18 mouse cellular contexts compared by ENCODE assay signal in the genomic region with DNA sequence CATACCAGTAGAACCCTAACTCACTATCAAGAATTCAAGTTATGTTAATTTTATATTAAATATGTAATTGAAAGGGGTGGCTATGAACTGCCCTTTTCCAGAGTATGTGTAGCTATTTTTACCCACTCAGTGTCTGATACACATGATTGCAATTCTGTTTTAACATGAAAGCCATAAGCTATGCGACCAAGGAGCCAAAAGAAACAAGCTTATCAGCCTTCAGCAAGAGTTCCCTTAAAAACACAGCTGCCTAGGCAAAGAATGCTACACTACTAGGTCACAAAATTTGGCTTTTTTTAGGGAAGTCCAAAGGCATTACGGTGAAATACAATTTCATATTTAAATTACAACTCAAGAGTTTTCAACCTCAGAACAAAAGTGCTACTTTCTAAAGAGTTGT. TPM values are rescaled to one million over a fixed set of nuclear protein-coding genes. Genes with fewer than 3 reads are reported as not detected.
DNase-seq lines count a peak whose midpoint lies in the region; ATAC-seq and TF ChIP-seq lines count a peak whose summit lies in the region.
"Had no signal": no experiment of that assay in that cellular context is flagged by ENCODE, and none has a peak within 500 bp of the region (broad histone marks: within the 10 kb centered on the region; RNA-seq: fewer than 3 reads in every experiment).

No protein-coding gene starts in this region.

- no peaks in the 10 kb centered on the region for H3K9me3 ChIP-seq in heart, embryonic 12.5 days (replicated peaks)
- no peaks in the 10 kb centered on the region for H3K9me3 ChIP-seq in heart, embryonic 10.5 days
- H3K9me3 ChIP-seq in heart, postnatal 0 days (replicated peaks; ENCODE audit: control insufficient read depth, low read length), result no peaks in the 10 kb centered on the region
- H3K9me3 ChIP-seq in lung, postnatal 0 days (ENCODE audit: low read length), result no peaks in the 10 kb centered on the region
- H3K9me3 ChIP-seq in liver, embryonic 12.5 days (replicated peaks), result no peaks in the 10 kb centered on the region
- H3K9me3 ChIP-seq: forebrain, embryonic 13.5 days; intestine, embryonic 15.5 days had no signal

- H3K27ac ChIP-seq in heart, embryonic 12.5 days (ENCODE audit: poor library complexity, severe bottlenecking), result peak overlapping the region; percentile 82
- no peak overlapping the region for H3K27ac ChIP-seq in heart, embryonic 10.5 days
- peak overlapping the region; percentile 49 for H3K27ac ChIP-seq in heart, postnatal 0 days (ENCODE audit: low read depth)
- H3K27ac ChIP-seq in lung, postnatal 0 days (ENCODE audit: low read length), result no peak overlapping the region
- H3K27ac ChIP-seq in liver, embryonic 12.5 days, result no peak overlapping the region
- H3K27ac ChIP-seq: forebrain, embryonic 13.5 days; hindbrain, embryonic 14.5 days; intestine, embryonic 15.5 days had no signal

- TF ChIP-seq CTCF in heart, postnatal 0 days (IDR thresholded peaks at IDR 0.05; ENCODE audit: low read depth), result no peak
- no peak for TF ChIP-seq CTCF in lung, postnatal 0 days (IDR thresholded peaks at IDR 0.05)

- peaks cover 7% of the 10 kb centered on the region; the same call in 1 of the 2 replicates for H3K36me3 ChIP-seq in heart, embryonic 12.5 days
- H3K36me3 ChIP-seq in heart, embryonic 10.5 days, result peaks cover 9% of the 10 kb centered on the region; the same call in 1 of the 2 replicates
- H3K36me3 ChIP-seq in heart, postnatal 0 days (replicated peaks; ENCODE audit: control insufficient read depth, insufficient read depth, low read length), result peaks cover 8% of the 10 kb centered on the region
- H3K36me3 ChIP-seq in lung, postnatal 0 days (ENCODE audit: insufficient read depth, low read length), result 0 out of 2 replicates have a peak, but pooled peaks cover 6% of the 10 kb centered on the region
- H3K36me3 ChIP-seq in liver, embryonic 12.5 days, result peaks cover 53% of the 10 kb centered on the region
- H3K36me3 ChIP-seq: intestine, embryonic 15.5 days had no signal

- 38% methylated on average over 2 of the region's 2 CpGs for WGBS in heart, embryonic 12.5 days
- 55% methylated on average over 2 of the region's 2 CpGs for WGBS in heart, embryonic 10.5 days
- WGBS in heart, postnatal 0 days, result 23% methylated on average over 2 of the region's 2 CpGs
- WGBS in lung, postnatal 0 days, result 64% methylated on average over 2 of the region's 2 CpGs
- 59% methylated on average over 2 of the region's 2 CpGs for WGBS in liver, embryonic 12.5 days (ENCODE audit: insufficient replicate concordance)

- intact Hi-C loops in heart, postnatal 14 days (cut with DNase I), result no loop called here

- no peak for ATAC-seq in heart, embryonic 12.5 days (ENCODE audit: insufficient number of reproducible peaks, low FRiP score)
- ATAC-seq in heart, postnatal 0 days (ENCODE audit: insufficient read depth, low read depth), result no peak
- ATAC-seq in lung, postnatal 0 days, result no peak
- no peak for ATAC-seq in liver, embryonic 12.5 days
- ATAC-seq: forebrain, embryonic 13.5 days; forebrain, postnatal 0 days; intestine, embryonic 15.5 days had no signal

- H3K4me2 ChIP-seq in heart, embryonic 12.5 days, result no peak overlapping the region
- H3K4me2 ChIP-seq in heart, postnatal 0 days (ENCODE audit: low read depth, low read length), result no peak overlapping the region
- no peak overlapping the region for H3K4me2 ChIP-seq in lung, postnatal 0 days (replicated peaks; ENCODE audit: low read depth, low read length)
- no peak overlapping the region for H3K4me2 ChIP-seq in liver, embryonic 12.5 days
- H3K4me2 ChIP-seq: forebrain, embryonic 13.5 days; hindbrain, embryonic 14.5 days; intestine, embryonic 15.5 days had no signal

- no peak overlapping the region for H3K9ac ChIP-seq in heart, embryonic 12.5 days
- 0 out of 2 replicates have a peak overlapping the region, but pooled peaks have one; percentile 14 for H3K9ac ChIP-seq in heart, postnatal 0 days (replicated peaks; ENCODE audit: low read depth, low read length)
- H3K9ac ChIP-seq in lung, postnatal 0 days (replicated peaks; ENCODE audit: low read depth), result no peak overlapping the region
- H3K9ac ChIP-seq in liver, embryonic 12.5 days, result no peak overlapping the region
- H3K9ac ChIP-seq: forebrain, embryonic 13.5 days; forebrain, postnatal 0 days; hindbrain, embryonic 14.5 days; intestine, embryonic 15.5 days had no signal

- no peak for TF ChIP-seq EP300 in heart, postnatal 0 days (IDR thresholded peaks at IDR 0.05; ENCODE audit: low read depth)
- no peak for TF ChIP-seq EP300 in lung, postnatal 0 days (IDR thresholded peaks at IDR 0.05)

- H3K27me3 ChIP-seq in heart, embryonic 12.5 days (replicated peaks), result no peaks in the 10 kb centered on the region
- no peaks in the 10 kb centered on the region for H3K27me3 ChIP-seq in heart, embryonic 10.5 days (ENCODE audit: insufficient read depth, poor library complexity, severe bottlenecking)
- no peaks in the 10 kb centered on the region for H3K27me3 ChIP-seq in heart, postnatal 0 days (ENCODE audit: control insufficient read depth, insufficient read depth, low read length)
- no peaks in the 10 kb centered on the region for H3K27me3 ChIP-seq in lung, postnatal 0 days (replicated peaks; ENCODE audit: insufficient read depth, low read length)
- no peaks in the 10 kb centered on the region for H3K27me3 ChIP-seq in liver, embryonic 12.5 days (replicated peaks)
- H3K27me3 ChIP-seq: CH12.LX; forebrain, embryonic 13.5 days; intestine, embryonic 15.5 days had no signal

- DNase-seq in heart, embryonic 10.5 days (ENCODE audit: low spot score), result no peak
- DNase-seq in heart, postnatal 0 days (ENCODE audit: low spot score), result peak; percentile 35
- DNase-seq in heart, postnatal 14 days, result no peak
- DNase-seq in lung, postnatal 0 days (ENCODE audit: low spot score), result peak; percentile 8
- no peak for DNase-seq in lung, adult 18-20 months
- DNase-seq: adrenal gland, adult 8-10 months; adrenal gland, postnatal 36 days; cerebellum, adult 2 months; cerebellum, postnatal 10 days; forebrain, postnatal 0 days; gastrocnemius, postnatal 14 days; kidney, adult 18-20 months had no signal

- H3K4me3 ChIP-seq in heart, embryonic 12.5 days, result no peak overlapping the region
- no peak overlapping the region for H3K4me3 ChIP-seq in heart, embryonic 10.5 days
- no peak overlapping the region for H3K4me3 ChIP-seq in heart, postnatal 0 days (ENCODE audit: low read depth, low read length)
- H3K4me3 ChIP-seq in lung, postnatal 0 days (ENCODE audit: low read depth, low read length), result no peak overlapping the region
- no peak overlapping the region for H3K4me3 ChIP-seq in liver, embryonic 12.5 days
- H3K4me3 ChIP-seq: forebrain, embryonic 13.5 days; intestine, embryonic 15.5 days had no signal

- peaks cover 16% of the 10 kb centered on the region for H3K4me1 ChIP-seq in heart, embryonic 12.5 days (replicated peaks)
- 0 out of 2 replicates have a peak, but pooled peaks cover 4% of the 10 kb centered on the region for H3K4me1 ChIP-seq in heart, embryonic 10.5 days
- peaks cover 7% of the 10 kb centered on the region for H3K4me1 ChIP-seq in heart, postnatal 0 days (ENCODE audit: control insufficient read depth, insufficient read depth)
- no peaks in the 10 kb centered on the region for H3K4me1 ChIP-seq in lung, postnatal 0 days (ENCODE audit: insufficient read depth, low read depth, low read length)
- H3K4me1 ChIP-seq in liver, embryonic 12.5 days, result no peaks in the 10 kb centered on the region
- H3K4me1 ChIP-seq: forebrain, embryonic 13.5 days; intestine, embryonic 15.5 days had no signal

RNA-seq across cellular contexts. Expression of a gene that starts 47.2 kb away (rescaled TPM):
- 11.7 and 12.1 TPM in 2 replicates for polyA plus RNA-seq in heart, embryonic 12.5 days (2016; fragmentation: Nextera tagmentation; extraction: Ambion mirVana)
- polyA plus RNA-seq in heart, embryonic 10.5 days (2016; fragmentation: Nextera tagmentation; extraction: Ambion mirVana), result 4.4 and 9.3 TPM in 2 replicates
- total RNA-seq in heart, postnatal 0 days (2014; rRNA removed; ENCODE audit: low replicate concordance), result 12.8 and 15.0 TPM in 2 replicates
- polyA plus RNA-seq in heart, postnatal 0 days (2015; fragmentation: Nextera tagmentation; extraction: Ambion mirVana), result 5.3 and 5.6 TPM in 2 replicates
- total RNA-seq in heart, postnatal 14 days (2021), result 1 to 10 TPM; 6.9 to 9.7 TPM
- 20.0 and 20.2 TPM in 2 replicates for polyA plus RNA-seq in lung, postnatal 0 days (2015; fragmentation: Nextera tagmentation; extraction: Ambion mirVana)
- polyA plus RNA-seq in liver, embryonic 12.5 days (2016; fragmentation: Nextera tagmentation; extraction: Ambion mirVana), result 3.9 and 4.5 TPM in 2 replicates

Comparison
In these comparisons a context has a peak if more than half of its experiments do, and no peak if none do; other contexts are left out.
1. H3K27ac ChIP-seq: peak in heart, embryonic 12.5 days (single experiment) and heart, postnatal 0 days (single experiment); none in heart, embryonic 10.5 days (single experiment), lung, postnatal 0 days (single experiment) and liver, embryonic 12.5 days (single experiment).
2. DNase-seq: peak in heart, postnatal 0 days (single experiment) and lung, postnatal 0 days (single experiment); none in heart, embryonic 10.5 days (single experiment), heart, postnatal 14 days (0 of 2) and lung, adult 18-20 months (0 of 2).